Mouse (Mus musculus) spleen, postnatal 14 days (tissue): ENCODE results near the gene Vmn1r41.

Experiments used
- DNase-seq, 2 experiments: peaks; one replicate each; pipeline ENCODE4 v3.0.0; 2021 to 2022; ENCODE audit warnings: low spot score in 2 of 2

The Vmn1r41 gene

GRCm38 (mm10) chr6:89740466-89740865 lies at the start of gene Vmn1r41:
Vmn1r41 (plus strand) TSS chr6:89740766.
- no peak for DNase-seq

GRCm38 (mm10) chr6:89706624-89707023 lies 33.9 kb upstream of the Vmn1r41 start:
- no peak for DNase-seq

- no peak for DNase-seq
These were observed 33.3 kb upstream of the Vmn1r41 start, which contains the start of gene Vmn1r40 for GRCm38 (mm10) chr6:89707240-89707639. Vmn1r40 (plus strand) TSS chr6:89707540.

GRCm38 (mm10) chr6:89718051-89718450 lies 22.5 kb upstream of the Vmn1r41 start:
- no peak for DNase-seq

GRCm38 (mm10) chr6:89742811-89743210 lies 2.2 kb downstream of the Vmn1r41 start:
- no peak for DNase-seq

- no peak for DNase-seq
These were observed 49.7 kb downstream of the Vmn1r41 start for GRCm38 (mm10) chr6:89790231-89790630.
